Mouse (Mus musculus) neural tube, embryonic 10.5 days (tissue): ENCODE measurements around the gene Tmem94.
A peak's percentile ranks its signal among the peaks of the same experiment; 100 is the strongest.

Source experiments
- DNase-seq: peaks from one replicate; pipeline ENCODE4 v3.0.0-alpha.2; 2017; ENCODE audit warnings: low spot score; ENCODE audit errors: extremely low spot score

The Tmem94 gene

DNA sequence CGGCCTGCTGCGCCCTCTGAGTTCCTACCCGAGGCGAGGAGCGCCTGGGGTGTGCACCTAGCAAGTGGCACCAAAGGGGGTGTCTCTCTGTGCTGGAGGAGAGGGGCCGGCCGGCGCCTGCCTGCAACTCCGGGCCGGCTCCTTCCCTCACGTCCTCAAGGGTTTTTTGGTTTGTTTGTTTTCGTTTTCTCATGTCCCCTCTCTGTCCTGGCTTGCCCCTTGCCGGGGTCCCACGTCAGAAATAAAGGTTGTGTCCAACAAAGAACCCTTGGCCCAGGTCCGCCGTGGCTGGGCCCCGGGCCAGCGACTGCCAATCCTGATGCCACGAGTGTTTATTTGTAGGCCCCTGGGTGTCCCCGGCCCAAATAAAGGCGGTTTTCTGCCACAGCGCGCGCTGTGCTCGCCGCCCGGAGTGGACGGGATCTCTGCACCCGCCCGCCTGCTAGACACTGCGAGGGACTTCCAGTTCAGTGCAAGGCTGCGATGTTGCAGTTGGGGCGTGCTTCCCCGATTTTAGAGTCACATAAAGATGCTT lies 441 bp downstream of the Tmem94 start:
- DNase-seq = no peak

- DNase-seq = peak; percentile 37
Observed at GRCm38 (mm10) chr11:115766356-115766943, 1.2 kb downstream of the Tmem94 start.

GRCm38 (mm10) chr11:115766981-115767380 lies 1.7 kb downstream of the Tmem94 start:
- DNase-seq = no peak

- DNase-seq = no peak
Observed at GRCm38 (mm10) chr11:115768896-115769295, 3.7 kb downstream of the Tmem94 start.

DNA sequence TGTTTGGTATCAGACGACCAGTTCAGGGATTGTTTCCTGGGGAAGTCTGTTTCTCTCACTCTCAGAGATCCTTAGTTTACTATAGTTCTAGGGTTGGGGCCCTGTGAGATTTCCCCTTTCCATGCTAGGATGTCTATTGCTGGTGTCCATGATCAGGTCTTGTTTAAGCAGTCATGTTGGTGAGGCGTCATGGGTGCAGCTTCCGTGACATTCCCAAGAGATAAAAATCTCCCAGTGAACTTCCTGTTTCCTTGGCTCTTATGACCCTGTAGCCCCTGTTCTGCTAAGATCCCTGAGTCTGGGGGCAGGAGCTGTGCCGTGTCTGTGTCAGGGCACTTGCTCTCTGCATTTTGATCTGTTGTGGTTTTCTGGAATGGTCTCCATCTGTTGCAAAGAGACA lies 9.4 kb downstream of the Tmem94 start:
- no peak for DNase-seq

- no peak for DNase-seq
Observed at GRCm38 (mm10) chr11:115775821-115776665, 10.8 kb downstream of the Tmem94 start.

DNA sequence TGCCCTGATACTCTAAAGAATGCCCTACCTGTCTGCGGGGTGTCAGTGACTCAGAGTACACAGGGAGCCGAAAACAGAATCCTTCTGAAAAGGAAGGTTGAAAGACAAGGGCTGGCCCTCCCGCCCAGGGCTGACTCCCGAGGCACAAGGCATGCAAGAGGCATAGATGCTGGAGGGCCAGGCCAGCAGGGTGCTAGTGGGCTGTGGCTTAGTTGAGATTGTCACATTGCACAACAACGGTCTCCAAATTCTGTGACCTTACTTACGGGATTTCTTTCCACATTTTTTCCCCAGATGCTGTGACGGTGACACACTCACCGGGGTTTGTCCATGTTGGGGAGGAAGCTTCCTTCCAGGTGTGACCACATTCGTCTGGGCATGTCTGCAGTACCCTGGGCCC lies 11.7 kb downstream of the Tmem94 start:
- no peak for DNase-seq

DNA sequence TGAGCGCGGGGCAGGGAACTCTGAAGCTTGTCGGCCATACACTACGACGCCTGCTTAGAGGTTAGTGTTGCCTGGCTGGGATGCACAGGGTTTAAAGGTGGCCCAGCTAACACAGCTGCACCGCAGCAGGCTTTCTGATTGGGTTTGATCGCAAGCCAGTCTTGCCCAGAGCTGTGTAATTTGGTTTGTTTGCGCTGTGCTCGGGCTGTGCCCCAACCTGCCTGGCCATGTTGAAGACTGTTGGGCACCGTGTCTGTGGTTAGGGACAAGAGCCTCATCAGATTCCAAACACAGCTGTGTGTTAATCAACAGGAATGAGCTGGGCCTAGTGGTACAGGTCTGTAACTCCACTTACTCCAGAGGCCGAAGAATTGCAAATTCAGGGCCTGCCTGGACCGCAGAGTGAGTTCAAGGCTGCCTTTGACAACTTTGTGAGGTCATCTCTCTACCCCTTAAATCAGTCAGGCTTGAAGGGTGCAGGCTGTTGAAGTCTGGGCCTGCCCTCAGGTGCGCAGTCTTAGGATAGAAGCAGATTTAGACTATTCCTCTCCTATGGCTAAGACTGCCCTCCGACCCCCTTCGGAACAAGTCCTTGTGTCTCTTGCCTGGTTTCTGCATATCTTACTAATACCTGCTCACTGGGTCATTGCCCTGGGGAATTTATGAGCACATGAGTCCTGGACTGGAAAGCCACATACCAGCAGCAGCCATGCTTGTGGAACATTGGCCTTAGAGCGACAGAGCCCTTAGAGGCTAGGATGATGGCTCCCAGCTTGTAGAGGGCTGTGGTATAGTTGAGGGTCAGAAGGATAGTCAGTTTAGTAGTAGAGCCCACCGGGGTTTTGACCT lies 12.5 kb downstream of the Tmem94 start:
- DNase-seq = no peak

GRCm38 (mm10) chr11:115779038-115779571 lies 13.9 kb downstream of the Tmem94 start:
- DNase-seq = peak; percentile 62

DNA sequence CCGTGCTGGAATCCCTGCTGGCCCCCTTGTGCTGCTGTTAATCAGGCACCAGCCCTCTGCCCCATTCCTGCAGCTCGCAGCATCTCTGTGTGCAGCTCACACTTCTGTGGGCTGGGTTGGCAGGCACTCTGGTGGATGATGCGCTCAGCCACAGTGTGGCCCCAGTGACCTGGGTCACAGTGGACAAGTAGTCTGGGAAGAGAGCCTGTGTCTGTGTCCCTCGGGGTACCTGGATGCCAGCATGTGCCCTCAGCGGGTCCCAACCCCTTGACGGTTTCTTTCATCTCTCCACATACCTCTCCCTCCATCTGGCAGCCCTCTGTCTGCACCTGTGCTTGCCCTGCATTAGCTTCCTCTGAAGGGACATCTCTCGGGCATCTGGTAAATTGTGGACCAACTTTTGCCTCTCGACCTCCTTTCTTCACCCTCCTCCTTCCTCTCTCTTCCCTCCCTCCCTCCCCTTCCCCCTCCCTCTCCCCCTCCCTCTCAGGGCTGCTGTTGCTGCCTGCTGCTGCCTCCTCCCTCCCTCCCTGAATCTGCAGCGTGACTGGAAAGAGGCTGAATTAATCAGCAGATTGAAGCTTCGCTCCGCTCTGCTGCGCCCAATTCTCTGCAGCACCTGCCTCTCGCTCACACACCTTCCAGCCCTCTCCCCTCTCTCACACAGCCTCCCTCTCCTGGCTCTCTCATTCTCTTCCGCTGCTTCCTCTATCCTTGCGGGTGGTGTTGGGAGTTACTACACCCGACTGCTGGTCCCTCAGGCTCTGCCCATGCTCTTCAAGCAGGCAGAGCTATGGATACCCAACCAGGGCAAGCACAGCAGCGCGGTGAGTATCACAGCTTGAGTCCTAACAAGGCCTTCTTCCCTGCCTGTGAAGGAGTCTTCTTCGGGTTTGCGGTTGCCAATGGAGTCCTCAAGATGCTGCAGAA lies 15.2 kb downstream of the Tmem94 start:
- DNase-seq = peak; percentile 58

DNA sequence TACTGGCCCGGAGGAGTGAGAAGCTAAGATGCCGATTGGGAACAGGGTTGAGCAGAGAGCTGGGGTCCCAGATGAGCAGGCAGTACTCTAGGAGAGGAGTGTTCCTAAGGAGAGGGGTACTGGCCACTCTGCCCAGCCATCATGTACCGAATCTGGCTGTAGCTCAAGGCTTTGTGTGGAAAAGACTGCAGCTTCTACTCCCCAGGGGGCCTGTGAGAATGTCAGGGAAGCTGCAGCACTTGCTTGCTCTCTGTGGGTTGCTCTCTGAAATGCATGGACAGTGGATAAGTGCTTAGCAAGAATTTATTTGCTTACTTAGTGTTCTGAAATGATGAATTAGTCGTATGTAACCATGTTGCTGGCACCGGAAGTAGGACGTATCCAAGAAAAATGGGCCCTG lies 21.2 kb downstream of the Tmem94 start:
- no peak for DNase-seq

- DNase-seq = no peak
Observed at GRCm38 (mm10) chr11:115789787-115790186, 24.6 kb downstream of the Tmem94 start.

DNA sequence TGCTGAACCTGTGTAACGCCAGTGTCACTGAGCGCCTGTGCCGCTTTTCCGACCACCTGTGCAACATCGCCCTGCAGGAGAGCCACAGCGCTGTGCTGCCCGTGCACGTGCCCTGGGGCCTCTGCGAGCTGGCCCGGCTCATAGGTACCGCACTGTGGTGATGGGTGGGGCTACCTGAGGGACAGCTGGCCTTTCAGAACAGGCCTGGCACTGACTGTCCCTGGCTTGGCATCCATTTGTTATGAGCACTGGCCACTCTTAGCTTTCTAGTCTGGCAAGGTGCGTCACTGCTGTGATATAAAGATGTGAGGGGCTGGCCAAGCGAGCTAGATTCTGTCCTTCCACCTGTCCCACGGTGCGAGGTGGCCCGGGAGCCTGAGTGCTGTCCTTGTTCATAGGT lies 26.7 kb downstream of the Tmem94 start:
- DNase-seq = no peak

GRCm38 (mm10) chr11:115792353-115792752 lies 27.1 kb downstream of the Tmem94 start:
- no peak for DNase-seq

DNA sequence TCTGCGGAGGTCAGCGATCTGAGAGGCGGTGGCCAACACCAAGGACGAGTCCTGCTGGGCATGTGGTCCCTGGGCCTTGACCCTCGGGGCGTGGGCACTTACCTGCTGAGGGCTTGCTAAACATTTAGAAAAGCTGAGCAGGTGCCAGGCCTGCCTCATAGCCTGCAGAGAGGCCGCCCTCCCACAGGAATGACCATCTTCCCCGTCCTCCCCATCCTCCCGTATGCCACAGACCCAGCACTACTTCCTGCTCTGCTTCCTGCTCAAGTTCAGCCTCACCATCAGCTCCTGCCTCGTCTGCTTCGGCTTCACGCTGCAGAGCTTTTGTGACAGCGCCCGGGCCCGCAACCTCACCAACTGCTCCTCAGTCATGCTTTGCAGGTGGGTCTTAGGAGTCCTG lies 31.7 kb downstream of the Tmem94 start:
- no peak for DNase-seq

GRCm38 (mm10) chr11:115797665-115798064 lies 32.4 kb downstream of the Tmem94 start:
- DNase-seq = no peak

GRCm38 (mm10) chr11:115800981-115801380 lies 35.7 kb downstream of the Tmem94 start:
- no peak for DNase-seq

GRCm38 (mm10) chr11:115803072-115803709 lies 38.0 kb downstream of the Tmem94 start:
- no peak for DNase-seq

- DNase-seq = no peak
Observed at GRCm38 (mm10) chr11:115805005-115805404, 39.8 kb downstream of the Tmem94 start.

GRCm38 (mm10) chr11:115806154-115806553 lies 40.9 kb downstream of the Tmem94 start:
- DNase-seq = no peak
